Mouse (Mus musculus) cerebellum, adult 2 months (tissue): ENCODE data around the gene Ror2.

Experiments
- CTCF ChIP-seq: fragments of 200-500 bp; IDR thresholded peaks from 2 replicates; pipeline ENCODE4 v1.5.1; 2011; ENCODE audit warnings: low read depth, mild to moderate bottlenecking, control low read depth, low read length, moderate library complexity, borderline replicate concordance; ENCODE audit not compliant: insufficient read depth
- POLR2A ChIP-seq: fragments of 200-500 bp; IDR thresholded peaks from 2 replicates; pipeline ENCODE4 v1.6.1; 2011; ENCODE audit warnings: low read length, control low read depth, borderline replicate concordance; ENCODE audit not compliant: insufficient read depth

DNA sequence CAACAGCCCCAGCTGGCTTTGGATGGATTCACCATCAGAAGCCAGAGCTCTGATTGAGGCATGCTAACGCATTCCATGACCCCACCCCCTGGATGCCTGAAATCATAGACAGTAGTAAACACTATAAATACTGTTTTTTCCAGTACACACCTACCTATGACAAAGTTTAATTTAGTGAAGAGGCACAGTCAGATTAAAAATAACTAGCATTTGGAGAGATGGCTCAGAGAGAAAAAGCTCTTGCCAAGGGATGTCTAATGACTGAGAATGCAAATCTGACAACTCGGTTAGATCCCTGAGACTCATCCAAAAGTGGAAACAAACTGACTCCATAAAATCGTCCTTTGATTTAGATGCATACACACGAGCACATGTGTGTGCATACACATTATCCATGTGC is 15.4 kb downstream of the Ror2 start:
- no peak for TF ChIP-seq CTCF
- no peak for TF ChIP-seq POLR2A
